Mouse (Mus musculus): ENCODE data around the gene Olfr935. TPM values are rescaled to one million over a fixed set of nuclear protein-coding genes. Genes with fewer than 3 reads are reported as not detected.

The Olfr935 gene
- not detected in 2 replicates for polyA plus RNA-seq (2015; fragmentation: Nextera tagmentation; extraction: Ambion mirVana)

DNA sequence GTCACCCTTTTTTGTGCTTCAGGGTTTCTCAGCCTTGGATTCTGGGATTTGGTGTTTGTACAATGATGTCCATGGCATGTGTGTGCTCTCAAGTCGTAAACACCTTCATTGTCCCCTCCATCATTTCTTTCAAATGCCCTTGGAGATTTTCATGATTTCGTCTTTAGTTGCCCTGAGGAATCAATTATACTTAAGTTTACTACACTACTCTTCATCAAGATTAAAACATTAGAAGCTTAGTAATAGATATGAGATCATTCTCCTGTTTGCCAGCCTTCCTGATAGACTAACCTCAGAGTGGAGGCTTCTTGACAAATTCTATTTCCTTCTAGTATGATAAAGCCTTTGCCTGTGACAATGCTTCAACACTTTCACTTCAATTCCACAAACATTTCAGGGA lies at the start of gene Olfr935:
Gene Olfr935, minus strand, starts transcription at position 101 of the 400 bp plus-strand sequence.
- 87% methylated on average over 2 of the region's 2 CpGs for WGBS
- H3K27me3 ChIP-seq: no peaks in the 10 kb centered on the region

DNA sequence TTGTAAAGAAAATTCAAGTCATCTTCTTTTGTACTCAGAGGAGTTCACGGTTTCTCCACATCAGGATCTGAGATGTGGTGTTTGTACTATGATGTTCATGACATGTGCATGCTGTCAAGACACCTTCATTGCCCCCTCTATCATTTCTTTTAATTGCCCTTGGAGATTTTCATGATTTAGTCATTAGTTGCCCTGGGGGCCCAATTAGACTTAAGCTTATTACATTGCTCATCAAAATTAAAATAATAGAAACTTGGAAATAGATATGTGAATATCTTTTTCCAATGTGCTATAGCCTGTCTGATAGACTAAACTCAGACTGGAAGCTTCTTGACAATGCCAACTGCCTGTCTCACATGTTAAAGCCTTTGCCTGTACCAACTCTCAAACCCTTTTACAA lies 23.8 kb upstream of the Olfr935 start, which contains the start of gene Olfr146:
Gene Olfr146, minus strand, starts transcription at position 101 of the 400 bp plus-strand sequence.
- H3K9ac ChIP-seq: no peak within 1 kb of the TSS
- no peak within 1 kb of the TSS for H3K4me3 ChIP-seq
- H3K27ac ChIP-seq (replicated peaks): no peak within 1 kb of the TSS
- H3K27me3 ChIP-seq: no peaks in the 10 kb centered on the region
- no peak within 1 kb of the TSS for H3K4me2 ChIP-seq
- no peak for ATAC-seq (ENCODE audit: low FRiP score, low read depth)
- H3K9me3 ChIP-seq: no peaks in the 10 kb centered on the region
- H3K36me3 ChIP-seq: no peaks in the 10 kb centered on the region
- WGBS: 70% methylated on average over 1 of the region's 1 CpGs
- no peaks in the 10 kb centered on the region for H3K4me1 ChIP-seq (replicated peaks)

More for the DNA sequence above, at the start of gene Olfr935:
- ATAC-seq (ENCODE audit: low FRiP score, low read depth): no peak
- H3K9me3 ChIP-seq: no peaks in the 10 kb centered on the region
- no peaks in the 10 kb centered on the region for H3K36me3 ChIP-seq
- no peak within 1 kb of the TSS for H3K4me2 ChIP-seq
- no peaks in the 10 kb centered on the region for H3K4me1 ChIP-seq (replicated peaks)
- no peak within 1 kb of the TSS for H3K4me3 ChIP-seq
- H3K27ac ChIP-seq (replicated peaks): no peak within 1 kb of the TSS
- no peak within 1 kb of the TSS for H3K9ac ChIP-seq

DNA sequence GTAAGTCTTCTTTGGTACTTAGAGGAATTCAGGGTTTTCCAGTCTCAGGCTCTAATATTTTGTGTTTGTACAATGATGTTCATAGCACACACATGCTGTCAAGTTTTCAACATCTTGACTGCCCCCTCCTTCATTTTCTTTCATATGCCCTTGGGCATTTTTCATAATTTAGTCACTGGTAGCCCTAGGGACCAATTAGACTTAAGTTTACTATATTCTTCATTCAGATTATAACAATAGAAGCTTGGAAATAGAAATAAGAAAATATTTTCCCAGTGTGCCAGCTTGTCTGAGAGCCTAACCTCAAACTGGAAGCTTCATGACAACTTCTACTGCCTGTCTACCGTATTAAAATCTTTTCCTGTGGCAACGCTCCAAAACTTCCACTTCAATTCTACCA lies 11.3 kb downstream of the Olfr935 start, which contains the start of gene Olfr934:
Gene Olfr934, minus strand, starts transcription at position 101 of the 400 bp plus-strand sequence.
- H3K36me3 ChIP-seq: no peaks in the 10 kb centered on the region
- H3K4me1 ChIP-seq (replicated peaks): no peaks in the 10 kb centered on the region
- H3K27ac ChIP-seq (replicated peaks): no peak within 1 kb of the TSS
- no peak within 1 kb of the TSS for H3K9ac ChIP-seq
- no peaks in the 10 kb centered on the region for H3K27me3 ChIP-seq
- H3K4me3 ChIP-seq: no peak within 1 kb of the TSS
- no peak for ATAC-seq (ENCODE audit: low FRiP score, low read depth)
- WGBS: 91% methylated on average over 2 of the region's 2 CpGs
- H3K4me2 ChIP-seq: no peak within 1 kb of the TSS
- H3K9me3 ChIP-seq: no peaks in the 10 kb centered on the region

DNA sequence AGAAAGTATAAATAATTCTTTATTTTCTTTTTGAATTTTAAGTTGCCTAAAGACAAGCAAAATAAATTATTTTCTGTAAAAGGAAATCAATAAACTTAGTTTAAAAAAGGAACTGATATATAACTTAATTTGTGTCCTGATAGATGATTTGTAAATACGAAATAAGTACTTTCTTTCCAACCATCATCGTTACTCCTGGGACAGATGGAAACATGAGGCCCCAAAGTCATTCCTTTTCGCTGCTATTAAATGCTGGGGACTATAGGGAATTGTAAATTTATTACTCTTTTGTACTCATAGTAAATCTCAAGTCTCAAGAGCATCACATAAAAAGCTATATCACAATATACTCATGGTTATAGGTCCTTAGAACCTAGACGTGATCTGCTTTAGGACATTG lies 27.5 kb downstream of the Olfr935 start, which contains the start of gene Olfr933:
Gene Olfr933, plus strand, starts transcription at position 301 of the 400 bp plus-strand sequence.
- no peaks in the 10 kb centered on the region for H3K4me1 ChIP-seq (replicated peaks)
- H3K4me3 ChIP-seq: no peak within 1 kb of the TSS
- no peaks in the 10 kb centered on the region for H3K36me3 ChIP-seq
- ATAC-seq (ENCODE audit: low FRiP score, low read depth): no peak
- no peaks in the 10 kb centered on the region for H3K9me3 ChIP-seq
- no peak within 1 kb of the TSS for H3K4me2 ChIP-seq
- H3K27me3 ChIP-seq: no peaks in the 10 kb centered on the region
- H3K27ac ChIP-seq (replicated peaks): no peak within 1 kb of the TSS
- 81% methylated on average over 4 of the region's 4 CpGs for WGBS
- no peak within 1 kb of the TSS for H3K9ac ChIP-seq

DNA sequence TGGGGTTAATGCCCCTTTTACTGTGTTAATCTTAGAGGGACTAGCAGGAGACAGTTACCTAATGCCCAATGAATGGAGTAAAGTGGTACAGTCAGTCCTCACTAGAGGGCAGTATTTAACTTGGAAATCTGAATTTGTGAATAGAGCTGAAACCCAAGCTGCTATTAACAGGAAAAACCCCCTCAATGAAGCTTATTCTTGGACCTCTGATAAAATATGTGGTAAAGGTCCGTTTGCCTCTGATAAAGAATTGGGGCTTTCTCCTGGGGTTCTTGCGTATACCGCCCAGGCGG lies 45.4 kb downstream of the Olfr935 start:
- no peak for ATAC-seq (ENCODE audit: low FRiP score, low read depth)
- no peaks in the 10 kb centered on the region for H3K9me3 ChIP-seq
- no peaks in the 10 kb centered on the region for H3K36me3 ChIP-seq
- H3K27ac ChIP-seq (replicated peaks): no peak overlapping the region
- no peaks in the 10 kb centered on the region for H3K27me3 ChIP-seq
- no peak overlapping the region for H3K9ac ChIP-seq
- no peaks in the 10 kb centered on the region for H3K4me1 ChIP-seq (replicated peaks)
- H3K4me3 ChIP-seq: no peak overlapping the region
- WGBS: 79% methylated on average over 4 of the region's 4 CpGs
- H3K4me2 ChIP-seq: no peak overlapping the region

DNA sequence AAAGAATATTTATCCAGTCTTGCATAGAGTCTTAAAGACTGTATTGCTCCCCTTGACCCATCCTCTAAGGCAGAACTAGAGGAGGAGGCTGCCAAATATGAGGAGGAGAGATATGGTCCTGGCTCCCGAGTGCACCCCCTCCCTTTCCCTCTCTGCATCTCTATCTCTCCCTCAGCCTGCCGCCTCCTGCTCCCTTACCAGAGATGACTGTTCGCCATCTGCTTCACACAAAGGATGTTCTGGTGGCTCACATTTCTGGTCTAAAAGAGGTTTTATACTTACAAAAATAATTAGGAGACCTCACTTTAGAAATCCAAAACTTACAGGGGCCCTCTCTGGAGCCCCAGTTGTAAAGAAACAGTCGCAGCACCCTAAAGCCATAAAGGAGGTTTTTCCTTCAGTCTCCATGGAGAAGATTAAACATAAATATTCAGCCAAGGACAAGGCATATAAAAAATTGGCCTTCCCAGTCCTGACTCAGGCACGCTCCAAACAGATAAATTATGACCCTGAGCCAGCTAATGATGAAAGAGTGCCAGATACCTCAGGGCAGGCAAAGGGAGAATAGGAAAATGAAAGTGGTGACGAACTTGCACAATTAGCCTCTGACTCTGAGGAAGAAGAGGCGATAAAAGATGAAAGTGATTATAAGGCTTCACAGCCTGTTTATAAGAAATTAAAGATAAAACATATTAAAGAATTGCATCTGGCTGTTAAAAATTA lies 45.9 kb downstream of the Olfr935 start:
- H3K36me3 ChIP-seq: no peaks in the 10 kb centered on the region
- no peak overlapping the region for H3K27ac ChIP-seq (replicated peaks)
- no peaks in the 10 kb centered on the region for H3K9me3 ChIP-seq
- H3K4me2 ChIP-seq: no peak overlapping the region
- WGBS: 72% methylated on average over 7 of the region's 7 CpGs
- no peaks in the 10 kb centered on the region for H3K4me1 ChIP-seq (replicated peaks)
- no peak overlapping the region for H3K4me3 ChIP-seq
- H3K27me3 ChIP-seq: no peaks in the 10 kb centered on the region
- no peak for ATAC-seq (ENCODE audit: low FRiP score, low read depth)
- no peak overlapping the region for H3K9ac ChIP-seq

Small RNA genes lying within 50 kb of the gene (microRNA-seq; reads per million reads assigned to microRNA genes)
- not detected for gene Gm25529

Other genes starting within 250 kb of the Olfr935 start
- gene Olfr920, start 247.4 kb downstream of the Olfr935 start, polyA plus RNA-seq (2015; fragmentation: Nextera tagmentation; extraction: Ambion mirVana): not detected in 2 replicates
- gene Olfr921, start 226.6 kb downstream of the Olfr935 start, polyA plus RNA-seq (2015; fragmentation: Nextera tagmentation; extraction: Ambion mirVana): not detected in 2 replicates
- not detected in 2 replicates for gene Olfr922, start 185.1 kb downstream of the Olfr935 start, polyA plus RNA-seq (2015; fragmentation: Nextera tagmentation; extraction: Ambion mirVana)
- not detected in 2 replicates for gene Olfr923, start 173.1 kb downstream of the Olfr935 start, polyA plus RNA-seq (2015; fragmentation: Nextera tagmentation; extraction: Ambion mirVana)
- gene Olfr924, start 155.2 kb downstream of the Olfr935 start, polyA plus RNA-seq (2015; fragmentation: Nextera tagmentation; extraction: Ambion mirVana): not detected in 2 replicates
- not detected in 2 replicates for gene Olfr26, start 144.6 kb downstream of the Olfr935 start, polyA plus RNA-seq (2015; fragmentation: Nextera tagmentation; extraction: Ambion mirVana)
- not detected in 2 replicates for gene Olfr926, start 122.6 kb downstream of the Olfr935 start, polyA plus RNA-seq (2015; fragmentation: Nextera tagmentation; extraction: Ambion mirVana)
- not detected in 2 replicates for gene Olfr930, start 69.9 kb downstream of the Olfr935 start, polyA plus RNA-seq (2015; fragmentation: Nextera tagmentation; extraction: Ambion mirVana)
- gene Olfr933, start 27.4 kb downstream of the Olfr935 start, polyA plus RNA-seq (2015; fragmentation: Nextera tagmentation; extraction: Ambion mirVana): not detected in 2 replicates
- not detected in 2 replicates for gene Olfr934, start 11.4 kb downstream of the Olfr935 start, polyA plus RNA-seq (2015; fragmentation: Nextera tagmentation; extraction: Ambion mirVana)
- gene Olfr146, start 23.7 kb upstream of the Olfr935 start, polyA plus RNA-seq (2015; fragmentation: Nextera tagmentation; extraction: Ambion mirVana): not detected in 2 replicates
- gene Olfr937, start 65.3 kb upstream of the Olfr935 start, polyA plus RNA-seq (2015; fragmentation: Nextera tagmentation; extraction: Ambion mirVana): not detected in 2 replicates
- gene Olfr938, start 79.2 kb upstream of the Olfr935 start, polyA plus RNA-seq (2015; fragmentation: Nextera tagmentation; extraction: Ambion mirVana): not detected in 2 replicates
- not detected in 2 replicates for gene Olfr27, start 128.4 kb upstream of the Olfr935 start, polyA plus RNA-seq (2015; fragmentation: Nextera tagmentation; extraction: Ambion mirVana)
- gene Olfr943, start 166.6 kb upstream of the Olfr935 start, polyA plus RNA-seq (2015; fragmentation: Nextera tagmentation; extraction: Ambion mirVana): not detected in 2 replicates
- gene Olfr944, start 202.2 kb upstream of the Olfr935 start, polyA plus RNA-seq (2015; fragmentation: Nextera tagmentation; extraction: Ambion mirVana): not detected in 2 replicates